Mouse (Mus musculus): ENCODE results near the gene Akap1.

DNA sequence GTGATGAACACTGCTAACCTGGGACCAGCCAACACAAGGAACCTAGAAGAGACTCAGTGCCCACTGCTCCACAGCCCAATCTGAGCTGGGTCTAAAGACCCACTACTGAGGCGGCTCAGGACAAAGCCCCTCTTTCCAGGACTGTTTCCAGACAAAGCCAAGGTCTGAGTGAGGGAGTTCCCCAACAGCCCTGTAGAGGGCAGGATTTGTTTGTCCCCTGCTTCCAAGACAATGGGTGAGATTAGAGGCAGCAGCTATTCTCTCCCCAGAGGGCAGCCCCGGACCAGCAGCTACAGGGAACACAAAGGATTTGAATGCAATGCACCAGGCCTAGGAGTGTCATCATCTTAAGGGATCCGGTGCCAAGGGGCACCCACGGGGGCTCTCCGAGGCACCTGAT is 15.8 kb downstream of the Akap1 start:
- TF ChIP-seq CTCF (IDR thresholded peaks at IDR 0.05; ENCODE audit: control insufficient read depth, insufficient read depth, low read length) (peak; percentile 53), POLR2A (IDR thresholded peaks at IDR 0.05; ENCODE audit: borderline replicate concordance, control insufficient read depth, low read depth, low read length) (no peak)
